Mouse (Mus musculus) intestine, postnatal 0 days (tissue): ENCODE data around the gene Phf5a. TPM values are rescaled to one million over a fixed set of nuclear protein-coding genes. Genes with fewer than 3 reads are reported as not detected.

Experiments
- ATAC-seq: fragments of 200-750 bp; cut with Nextera tagmentation; 2 replicates; pipeline ENCODE4 v1.8.0; 2017; ENCODE audit warnings: mild to moderate bottlenecking, moderate TSS enrichment, moderate library complexity
- H3K27ac ChIP-seq: fragments of 300-500 bp; sonication (generic); 2 replicates; pipeline ENCODE4 v1.5.1; 2014; ENCODE audit warnings: mild to moderate bottlenecking, low read depth, low read length, moderate library complexity
- H3K27me3 ChIP-seq: fragments of 300-500 bp; sonication (generic); replicated peaks from 2 replicates; pipeline ENCODE4 v1.6.1; 2014; ENCODE audit warnings: low read length, mixed read lengths; ENCODE audit not compliant: control insufficient read depth, insufficient read depth
- H3K36me3 ChIP-seq: fragments of 300-500 bp; sonication (generic); 2 replicates; pipeline ENCODE4 v1.6.1; 2014; ENCODE audit warnings: mild to moderate bottlenecking, moderate library complexity; ENCODE audit not compliant: control insufficient read depth, insufficient read depth
- H3K4me1 ChIP-seq: fragments of 300-500 bp; sonication (generic); replicated peaks from 2 replicates; pipeline ENCODE4 v1.6.1; 2014; ENCODE audit warnings: antibody characterized with exemption, low read length, mixed read lengths; ENCODE audit not compliant: control insufficient read depth, insufficient read depth
- H3K4me2 ChIP-seq: fragments of 300-500 bp; sonication (generic); replicated peaks from 2 replicates; pipeline ENCODE4 v1.6.1; 2014; ENCODE audit warnings: low read depth, mild to moderate bottlenecking, moderate library complexity
- H3K4me3 ChIP-seq: fragments of 300-500 bp; sonication (generic); 2 replicates; pipeline ENCODE4 v1.5.1; 2014; ENCODE audit warnings: low read depth, low read length
- H3K9ac ChIP-seq: fragments of 300-500 bp; sonication (generic); 2 replicates; pipeline ENCODE4 v1.6.1; 2014; ENCODE audit warnings: mild to moderate bottlenecking, low read depth, low read length
- H3K9me3 ChIP-seq: fragments of 300-500 bp; sonication (generic); 2 replicates; pipeline ENCODE4 v1.6.1; 2016; ENCODE audit warnings: mixed run types; ENCODE audit not compliant: control insufficient read depth
- CTCF ChIP-seq: sonication (generic); IDR thresholded peaks from 2 replicates; pipeline ENCODE4 v1.5.1; 2016; ENCODE audit warnings: low read depth, mild to moderate bottlenecking, control low read depth, antibody characterized with exemption, moderate library complexity
- WGBS: fragments of 180-500 bp; shearing (Covaris S2); extraction: QIAGEN DNeasy Blood & Tissue Kit; methylation state at CpG from one replicate; pipeline ENCODE4 v1.1.7; 2014; 5-methylcytosine and 5-hydroxymethylcytosine counted together
- polyA plus RNA-seq: library from polyadenylated mRNA; unstranded; fragments of >200 nt; fragmentation: Nextera tagmentation; extraction: Ambion mirVana; gene quantifications from 2 replicates; pipeline ENCODE4 v1.2.1, GENCODE M21; 2015

Gene Phf5a
- polyA plus RNA-seq, 1 experiment from 2014 or later, result 79.2 TPM

DNA sequence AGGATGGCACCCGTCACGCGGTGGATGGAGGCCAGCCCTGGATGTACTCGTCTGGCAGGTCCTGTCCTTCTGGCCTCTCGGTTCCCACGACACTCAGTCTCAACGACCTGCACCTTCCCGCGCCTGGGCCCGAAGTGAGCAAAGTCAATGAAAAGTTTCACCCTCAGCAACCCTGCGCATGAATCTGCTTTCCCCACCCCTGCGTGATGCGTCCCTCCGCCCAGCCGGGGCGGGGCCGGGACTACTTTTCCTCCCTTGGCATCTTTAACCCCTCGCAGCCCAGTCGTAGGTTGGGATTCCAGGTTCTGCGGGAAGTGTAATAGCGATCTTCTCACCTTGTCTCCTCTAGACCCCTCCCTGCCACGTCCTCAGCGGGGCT, 13.6 kb downstream of the Phf5a start:
- no peaks in the 10 kb centered on the region for H3K27me3 ChIP-seq
- ATAC-seq, result peak; percentile 40
- H3K9ac ChIP-seq, result peak overlapping the region; percentile 82
- no peak; the same call in 1 of the 2 replicates for TF ChIP-seq CTCF
- WGBS, result under 1% methylated on average over 23 of the region's 23 CpGs
- peak overlapping the region; percentile 84 for H3K4me3 ChIP-seq
- H3K4me1 ChIP-seq, result 0 out of 2 replicates have a peak, but pooled peaks cover 4% of the 10 kb centered on the region
- peak overlapping the region; percentile 92 for H3K27ac ChIP-seq
- H3K36me3 ChIP-seq, result no peaks in the 10 kb centered on the region
- no peaks in the 10 kb centered on the region for H3K9me3 ChIP-seq
- peak overlapping the region; percentile 65 for H3K4me2 ChIP-seq

DNA sequence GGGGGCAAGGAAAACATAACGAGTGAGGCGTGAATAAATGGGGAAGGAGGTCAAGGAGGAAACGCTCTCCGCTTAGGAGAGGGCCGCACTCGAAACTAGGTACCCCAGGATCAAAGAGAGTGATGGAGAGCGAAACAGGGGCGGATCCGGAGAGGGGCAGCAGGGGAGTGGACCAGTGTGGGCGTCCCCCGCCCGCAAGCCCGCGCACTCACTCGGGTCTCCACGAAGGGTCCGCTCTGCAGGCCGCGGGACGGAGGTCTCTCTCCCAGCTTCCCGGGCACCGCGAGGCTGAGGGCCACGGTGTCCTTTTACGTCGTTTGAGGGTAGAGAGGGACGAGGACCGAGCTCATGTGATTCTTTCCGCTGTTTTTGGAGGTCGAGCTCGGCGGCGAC, 14.0 kb downstream of the Phf5a start:
- WGBS, result 0% methylated on average over 33 of the region's 33 CpGs
- Histone ChIP-seq H3K4me1 (0 out of 2 replicates have a peak, but pooled peaks cover 4% of the 10 kb centered on the region), H3K27me3 (no peaks in the 10 kb centered on the region), H3K9me3 (no peaks in the 10 kb centered on the region), H3K27ac (peak overlapping the region; percentile 92), H3K9ac (peak overlapping the region; percentile 82), H3K4me2 (peak overlapping the region; percentile 65), H3K36me3 (0 out of 2 replicates have a peak, but pooled peaks cover 3% of the 10 kb centered on the region), H3K4me3 (peak overlapping the region; percentile 84)
- no peak for ATAC-seq
- no peak for TF ChIP-seq CTCF

DNA sequence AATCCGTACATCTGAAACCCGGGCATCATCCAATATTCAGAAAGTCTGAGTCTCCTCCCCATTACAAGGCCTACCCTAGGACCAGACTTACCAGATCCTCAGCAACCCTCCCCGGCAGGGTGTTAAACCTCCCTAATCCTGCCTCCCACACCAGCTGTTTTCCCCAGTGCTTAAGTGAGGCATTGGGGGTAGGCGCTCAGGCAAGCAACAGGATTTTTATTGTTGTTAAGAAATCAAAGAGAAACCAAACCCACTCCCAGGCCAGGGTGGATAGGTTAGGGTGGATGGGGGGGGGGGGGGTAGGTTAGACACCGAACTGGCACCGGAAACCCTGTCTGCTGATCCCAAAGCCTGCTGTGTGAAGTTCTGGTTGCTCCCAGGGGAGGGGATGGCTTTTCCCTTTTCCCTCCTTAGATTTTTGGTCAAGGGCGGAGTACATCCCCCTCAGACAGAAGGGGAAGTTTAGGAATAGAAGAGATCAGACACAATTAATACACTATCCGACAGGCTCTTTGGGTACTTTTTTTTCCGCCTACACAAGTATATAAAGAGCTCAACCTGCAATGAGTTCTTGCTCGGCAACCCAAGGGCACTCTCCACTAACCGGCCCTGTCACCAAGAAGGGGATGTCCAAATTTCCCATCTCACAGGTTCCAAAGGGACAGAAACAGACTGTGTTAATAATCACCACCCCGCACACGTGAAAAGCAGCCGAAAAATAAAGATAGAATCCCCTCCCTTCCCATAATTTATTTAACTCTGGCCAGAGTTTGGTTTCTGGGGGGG, 14.6 kb downstream of the Phf5a start:
- H3K36me3 ChIP-seq, result 0 out of 2 replicates have a peak, but pooled peaks cover 8% of the 10 kb centered on the region
- 0 out of 2 replicates have a peak, but pooled peaks cover 4% of the 10 kb centered on the region for H3K4me1 ChIP-seq
- no peaks in the 10 kb centered on the region for H3K9me3 ChIP-seq
- TF ChIP-seq CTCF, result no peak
- H3K9ac ChIP-seq, result peak overlapping the region; percentile 82
- no peak for ATAC-seq
- peak overlapping the region; percentile 67 for H3K27ac ChIP-seq
- H3K4me3 ChIP-seq, result peak overlapping the region; percentile 84
- 2% methylated on average over 14 of the region's 14 CpGs for WGBS
- H3K4me2 ChIP-seq, result peak overlapping the region; percentile 65
- H3K27me3 ChIP-seq, result no peaks in the 10 kb centered on the region

DNA sequence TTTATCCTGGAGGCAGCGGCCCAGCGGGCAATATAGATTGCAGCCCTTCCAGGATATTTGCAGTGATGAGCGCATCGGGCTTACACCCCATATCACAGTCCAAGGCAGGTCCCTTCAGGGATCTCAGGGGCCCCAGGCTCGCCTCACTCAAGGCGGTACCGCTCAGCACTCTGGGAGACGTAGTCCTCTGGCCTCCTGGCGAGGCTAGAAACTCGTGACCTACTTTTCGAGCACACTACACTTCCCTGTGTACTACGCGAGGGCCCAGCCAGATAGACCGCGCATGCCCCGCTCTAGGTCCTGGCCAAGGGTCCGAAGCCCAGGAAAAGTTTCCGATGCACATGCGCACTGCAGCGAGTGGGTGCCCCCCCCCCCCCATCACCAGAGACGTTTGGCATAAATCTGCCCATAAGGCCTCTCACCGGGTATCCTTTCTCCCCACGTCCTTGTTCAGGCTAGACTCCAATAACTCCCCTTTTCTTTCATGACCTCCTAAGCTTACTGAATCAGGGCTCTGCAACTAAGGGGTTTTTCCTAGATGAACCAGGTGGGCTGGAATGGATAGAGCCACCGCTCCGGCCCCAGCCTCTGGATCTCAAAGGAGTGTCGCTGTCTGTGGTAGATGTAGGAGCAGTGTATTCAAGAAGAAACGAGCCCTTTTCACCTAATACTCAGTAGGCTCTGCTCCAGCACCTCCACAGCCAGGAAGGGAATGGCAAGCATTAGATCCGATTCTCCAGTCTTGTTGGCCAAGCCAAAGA, 15.5 kb downstream of the Phf5a start:
- H3K4me2 ChIP-seq, result peak overlapping the region; percentile 65
- no peaks in the 10 kb centered on the region for H3K27me3 ChIP-seq
- TF ChIP-seq CTCF, result no peak
- WGBS, result under 1% methylated on average over 28 of the region's 28 CpGs
- H3K27ac ChIP-seq, result peak overlapping the region; percentile 67
- H3K36me3 ChIP-seq, result peaks cover 16% of the 10 kb centered on the region; the same call in 1 of the 2 replicates
- peak; percentile 90 for ATAC-seq
- H3K4me1 ChIP-seq, result 0 out of 2 replicates have a peak, but pooled peaks cover 4% of the 10 kb centered on the region
- peak overlapping the region; percentile 84 for H3K4me3 ChIP-seq
- H3K9me3 ChIP-seq, result no peaks in the 10 kb centered on the region
- peak overlapping the region; percentile 82 for H3K9ac ChIP-seq

- H3K4me3 ChIP-seq, result no peak overlapping the region
- no peaks in the 10 kb centered on the region for H3K9me3 ChIP-seq
- no peaks in the 10 kb centered on the region for H3K27me3 ChIP-seq
- peaks cover 4% of the 10 kb centered on the region; the same call in 1 of the 2 replicates for H3K4me1 ChIP-seq
- no peak overlapping the region for H3K4me2 ChIP-seq
- no peak overlapping the region for H3K9ac ChIP-seq
- WGBS, result 74% methylated on average over 7 of the region's 7 CpGs
- ATAC-seq, result no peak
- TF ChIP-seq CTCF, result no peak
- H3K36me3 ChIP-seq, result peaks cover 40% of the 10 kb centered on the region
- no peak overlapping the region for H3K27ac ChIP-seq
These were observed 18.6 kb downstream of the Phf5a start for GRCm38 (mm10) chr15:81853081-81853480.

GRCm38 (mm10) chr15:81852411-81853000, 19.2 kb downstream of the Phf5a start:
- Histone ChIP-seq H3K27me3 (no peaks in the 10 kb centered on the region), H3K9ac (no peak overlapping the region), H3K9me3 (no peaks in the 10 kb centered on the region), H3K4me1 (peaks cover 4% of the 10 kb centered on the region; the same call in 1 of the 2 replicates), H3K27ac (no peak overlapping the region), H3K4me3 (no peak overlapping the region), H3K4me2 (no peak overlapping the region), H3K36me3 (peaks cover 44% of the 10 kb centered on the region)
- 87% methylated on average over 9 of the region's 9 CpGs for WGBS
- ATAC-seq, result no peak
- no peak for TF ChIP-seq CTCF
